Mouse (Mus musculus): Measurements from ENCODE around the gene Tut4.

Gene Tut4

DNA sequence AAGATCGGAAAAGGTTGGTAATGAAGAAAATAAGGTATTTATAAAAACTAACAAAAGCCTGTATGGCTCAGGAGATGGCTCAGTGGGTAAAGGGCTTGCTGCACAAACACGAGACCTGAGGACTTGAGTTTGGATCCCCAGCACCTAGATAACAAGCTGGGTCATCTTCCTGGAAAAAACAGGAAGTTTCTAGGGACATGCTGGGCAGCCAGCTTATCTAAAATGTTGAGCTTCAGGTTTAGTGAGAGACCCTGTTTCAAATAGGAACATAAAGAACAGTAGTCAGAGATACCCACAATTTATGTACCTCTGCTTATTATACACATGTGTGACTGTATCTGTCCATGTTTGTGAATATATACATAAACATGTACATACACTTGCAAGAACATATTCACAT lies 43.8 kb downstream of the Tut4 start:
- DNase-seq (ENCODE audit: low spot score), result no peak

DNA sequence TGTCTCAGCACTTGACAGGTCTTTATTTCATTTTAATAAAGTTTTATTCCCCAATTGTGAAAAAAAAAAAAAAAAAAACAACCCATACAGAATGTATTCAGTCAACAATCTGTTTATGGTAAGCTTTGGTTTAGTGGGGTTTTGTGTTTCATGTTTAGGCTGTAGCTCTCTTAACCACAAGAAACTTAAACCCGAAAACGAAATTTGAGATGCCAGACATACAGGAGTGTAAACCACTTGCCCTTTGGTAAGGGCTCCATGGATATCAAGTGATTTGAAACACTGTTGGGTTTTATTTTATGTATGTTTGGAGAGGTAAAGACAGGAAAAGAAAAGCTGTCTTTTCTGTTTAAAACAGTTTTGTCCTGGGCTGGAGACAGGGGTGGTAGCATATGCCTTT lies 80.5 kb downstream of the Tut4 start:
- no peak for DNase-seq (ENCODE audit: low spot score)

DNA sequence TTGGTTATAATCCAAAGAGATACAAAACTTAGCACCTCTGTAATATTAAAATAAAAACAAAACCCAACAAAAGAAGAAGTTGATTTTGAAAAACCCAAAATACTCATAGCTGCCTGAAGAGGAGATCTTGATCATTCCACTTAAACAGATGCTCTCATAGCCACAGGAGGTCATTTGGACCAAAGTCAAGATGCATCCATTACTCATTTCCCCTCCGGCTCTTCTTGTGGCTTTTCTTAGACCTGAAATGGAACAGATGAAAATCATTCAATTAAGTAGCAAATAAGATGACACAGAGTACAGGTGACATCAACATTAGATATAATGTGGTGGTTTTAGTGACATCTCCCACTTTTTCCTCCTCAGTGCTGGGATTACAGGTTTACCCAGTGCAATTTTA lies 105.8 kb downstream of the Tut4 start:
- DNase-seq (ENCODE audit: low spot score), result no peak

DNA sequence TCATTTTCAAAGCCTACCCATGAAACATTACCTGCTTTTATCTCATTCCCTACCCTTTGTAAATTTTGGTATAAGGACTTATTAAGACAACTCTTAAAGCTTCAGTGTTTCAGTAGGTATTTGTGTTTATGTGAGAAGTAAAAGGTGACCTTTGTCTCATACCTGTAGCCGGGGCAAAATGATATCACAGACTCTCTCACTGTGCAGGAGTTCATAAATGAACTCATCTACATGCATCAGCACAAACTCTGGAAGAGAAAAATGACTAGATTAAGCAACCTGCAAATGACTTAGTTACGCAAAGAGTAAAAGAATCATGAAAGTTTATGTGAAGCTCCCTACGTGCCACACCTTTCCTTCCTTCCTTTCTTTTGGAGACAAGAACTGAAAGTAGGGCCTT lies 113.4 kb downstream of the Tut4 start:
- DNase-seq (ENCODE audit: low spot score), result no peak

DNA sequence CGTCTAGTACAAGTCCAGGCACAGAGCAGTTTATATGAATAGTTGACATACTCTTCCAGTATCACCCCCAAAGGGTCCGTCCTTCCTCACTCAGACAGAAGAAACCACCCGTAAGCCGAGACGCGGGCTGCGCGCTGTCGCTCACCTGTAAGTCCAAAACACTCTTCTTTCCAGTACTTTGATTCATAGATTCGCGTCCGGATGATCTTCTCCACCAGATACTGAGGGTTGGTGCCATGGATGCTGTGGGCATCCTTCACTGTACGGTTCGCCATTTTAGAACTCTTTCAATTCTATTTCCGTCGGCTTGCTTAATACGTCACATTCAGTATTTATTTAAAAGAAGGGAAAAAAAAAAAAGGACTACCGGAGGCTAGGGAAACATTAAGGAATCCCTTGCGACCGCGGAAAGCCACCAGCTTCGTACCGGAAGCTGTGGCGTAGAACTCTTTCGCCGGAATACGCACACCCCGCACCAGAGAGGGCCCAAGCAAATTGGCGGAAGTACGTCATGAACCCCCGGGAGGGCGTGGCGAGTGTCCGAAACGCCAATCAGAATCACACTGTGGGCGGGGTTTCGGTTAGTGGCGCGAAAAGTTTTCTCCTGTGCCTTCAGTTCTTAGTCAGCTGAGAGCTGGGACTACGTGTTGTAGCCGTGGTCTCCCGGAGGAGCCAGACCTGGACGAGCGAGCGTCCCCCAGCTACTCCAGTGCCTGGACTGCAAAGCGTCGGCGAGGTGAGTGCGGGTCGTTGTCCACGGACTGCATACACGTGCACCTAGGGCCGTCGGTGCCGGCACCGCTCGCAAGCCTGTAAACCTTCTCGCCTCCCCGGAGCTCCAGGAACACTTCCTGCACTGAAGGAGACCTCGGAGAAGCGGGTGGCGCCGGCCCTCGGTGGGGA lies 119.9 kb downstream of the Tut4 start, which contains the start of the genes Prpf38a and Orc1:
Gene Prpf38a (minus strand): TSS at position 497 of the 903 bp plus-strand sequence.
Gene Orc1 (plus strand): TSS at position 584 of the 903 bp plus-strand sequence.
- DNase-seq (ENCODE audit: low spot score), result peak; percentile 100

DNA sequence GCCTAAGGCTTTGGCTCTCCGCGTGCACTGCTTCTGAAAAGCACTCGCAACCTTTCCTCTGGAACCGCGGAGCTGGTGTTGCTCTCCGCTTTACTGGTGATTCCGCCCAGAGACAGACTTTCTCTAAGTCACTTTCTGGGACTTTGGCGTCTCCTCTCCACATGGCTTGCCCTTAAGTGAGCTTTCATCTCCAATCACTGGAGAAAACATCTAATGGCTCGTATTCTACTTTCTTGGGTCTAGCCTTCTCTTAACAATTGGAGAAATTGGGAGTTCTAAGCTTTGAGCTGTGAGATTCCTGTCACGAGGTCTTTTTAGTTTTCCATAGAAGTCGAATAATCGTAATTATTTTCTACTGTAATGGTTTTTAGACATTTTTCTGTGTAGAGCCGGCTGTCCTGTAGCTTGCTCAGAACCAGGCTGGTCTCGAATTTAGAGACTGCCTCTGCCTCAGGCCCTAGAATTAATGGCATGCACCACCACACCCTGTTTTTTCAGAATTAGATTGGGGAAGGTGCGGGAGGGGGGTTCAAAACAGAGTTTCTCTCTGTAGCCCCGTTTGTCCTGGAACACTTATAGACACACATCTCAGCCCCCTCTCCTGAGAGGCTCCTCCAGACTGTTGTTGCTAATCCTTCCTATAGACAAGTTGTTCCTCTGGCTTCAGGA lies 120.7 kb downstream of the Tut4 start:
- no peak for DNase-seq (ENCODE audit: low spot score)

DNA sequence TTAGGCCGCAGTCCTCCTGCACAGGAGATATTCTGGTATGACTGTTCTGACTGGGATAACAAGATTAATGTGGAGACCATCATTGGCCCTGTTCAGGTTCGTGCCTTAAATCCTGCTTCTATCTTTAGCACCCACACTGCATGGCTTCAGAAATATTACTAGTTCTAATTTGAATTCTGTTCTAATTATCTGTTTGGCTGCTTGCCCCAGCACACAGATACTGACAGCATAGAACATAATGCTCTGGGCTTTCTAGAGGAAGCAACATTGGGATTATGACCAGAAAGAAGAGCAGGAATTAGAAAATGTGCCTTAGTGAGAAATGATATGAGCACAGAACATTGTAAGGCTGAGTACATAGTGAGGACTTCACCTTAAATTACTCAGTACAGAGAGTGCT lies 134.2 kb downstream of the Tut4 start:
- DNase-seq (ENCODE audit: low spot score), result no peak

GRCm38 (mm10) chr4:108595785-108596184 lies 136.6 kb downstream of the Tut4 start:
- no peak for DNase-seq (ENCODE audit: low spot score)

DNA sequence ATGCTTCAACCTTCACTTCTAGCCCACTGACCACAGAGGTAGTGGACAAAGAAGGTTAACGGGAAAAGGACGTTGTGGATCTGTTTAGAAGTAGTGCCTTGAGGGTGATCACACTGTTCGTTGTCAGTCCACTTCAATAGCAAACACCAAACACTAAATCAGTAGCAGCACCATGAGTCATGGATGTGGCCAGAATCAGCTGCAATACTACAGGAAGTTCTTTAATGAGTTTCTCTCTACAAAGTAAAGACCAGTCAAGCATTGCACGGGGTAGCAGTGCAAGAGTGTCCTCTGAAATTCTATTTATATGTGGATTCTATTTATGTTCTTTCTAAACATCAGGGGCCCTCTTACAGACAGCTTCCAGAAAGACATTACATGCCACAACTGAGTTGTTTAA lies 139.1 kb downstream of the Tut4 start:
- DNase-seq (ENCODE audit: low spot score), result no peak

GRCm38 (mm10) chr4:108601870-108602269 lies 142.6 kb downstream of the Tut4 start:
- DNase-seq (ENCODE audit: low spot score), result no peak

DNA sequence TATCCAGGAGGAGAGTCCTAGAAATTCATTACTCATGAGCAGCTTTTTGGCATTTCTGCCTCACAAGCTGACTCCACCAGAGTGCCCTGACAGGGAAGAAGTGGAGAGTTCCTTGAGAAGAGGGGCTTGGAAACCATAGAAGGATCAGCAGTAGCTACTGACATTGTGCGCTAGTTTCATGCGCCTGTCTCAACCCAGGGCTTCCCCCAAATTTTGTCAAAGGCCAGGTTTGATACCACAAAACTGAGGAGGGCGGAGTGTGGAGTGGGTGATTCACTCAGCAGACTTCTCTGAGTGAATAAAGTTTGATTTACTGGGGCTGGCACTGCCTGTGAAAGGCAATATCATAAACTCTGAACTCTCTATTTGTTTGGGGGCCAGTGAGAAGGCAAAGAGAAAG lies 149.4 kb downstream of the Tut4 start:
- no peak for DNase-seq (ENCODE audit: low spot score)
